Mouse (Mus musculus): ENCODE results near the gene Sertad2. TPM values are rescaled to one million over a fixed set of nuclear protein-coding genes. Genes with fewer than 3 reads are reported as not detected.

The Sertad2 gene
- polyA plus RNA-seq (2015; fragmentation: Illumina TruSeq; extraction: RNeasy Lipid Tissue Mini Kit (QIAGEN cat#74804); ENCODE audit: insufficient read depth, low replicate concordance), result 19.8 TPM

DNA sequence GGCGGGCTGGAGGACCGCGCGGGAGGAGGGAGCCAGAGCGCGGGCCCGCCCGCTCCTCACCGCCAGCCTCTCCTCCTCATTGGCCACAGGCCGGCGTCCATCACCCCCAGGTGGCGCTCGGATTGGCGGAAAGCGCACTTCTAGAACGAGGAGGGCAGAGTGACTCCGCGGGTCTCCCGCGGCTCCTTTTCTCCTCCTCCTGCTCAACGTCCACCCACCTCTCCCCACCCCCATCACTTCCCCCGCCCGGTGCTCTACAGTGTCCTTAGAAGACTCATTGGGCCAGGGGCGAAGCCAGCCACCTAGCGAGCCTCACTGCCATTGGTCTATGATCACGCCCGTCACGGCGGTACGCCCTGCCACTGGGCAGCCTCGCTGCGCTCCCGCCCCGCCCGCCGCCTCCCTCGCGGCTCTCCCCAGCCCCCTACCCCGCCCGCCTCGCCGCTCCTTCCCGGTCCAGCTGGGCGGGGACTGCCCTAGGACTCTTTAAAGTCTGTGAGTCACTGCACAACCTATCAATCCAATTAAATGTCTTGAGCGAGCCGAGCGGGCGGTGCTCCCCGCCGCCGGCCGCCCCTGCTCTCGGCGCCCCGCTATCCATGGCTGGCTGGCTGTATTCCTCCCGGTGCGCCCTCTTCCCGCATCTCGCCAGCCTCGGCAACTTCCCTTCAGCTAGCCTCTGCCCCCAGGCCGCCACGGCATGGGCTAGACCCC, at the start of gene Sertad2:
Gene Sertad2 (plus strand): TSS at position 515 of the 714 bp plus-strand sequence.

Other genes starting within 250 kb of the Sertad2 start
- gene Slc1a4, start 210.5 kb upstream of the Sertad2 start, polyA plus RNA-seq (2015; fragmentation: Illumina TruSeq; extraction: RNeasy Lipid Tissue Mini Kit (QIAGEN cat#74804); ENCODE audit: insufficient read depth, low replicate concordance), result 1.6 TPM
- gene Aftph, start 198.3 kb downstream of the Sertad2 start, polyA plus RNA-seq (2015; fragmentation: Illumina TruSeq; extraction: RNeasy Lipid Tissue Mini Kit (QIAGEN cat#74804); ENCODE audit: insufficient read depth, low replicate concordance), result 99.8 TPM